Mouse (Mus musculus) liver, postnatal 0 days (tissue): Measurements from ENCODE around the gene Itfg2.
A peak's percentile ranks its signal among the peaks of the same experiment; 100 is the strongest.

Experiments used
- CTCF ChIP-seq: sonication (generic); IDR thresholded peaks from 2 replicates; pipeline ENCODE4 v1.5.1; 2016; ENCODE audit warnings: antibody characterized with exemption, low read depth
- EP300 ChIP-seq: IDR thresholded peaks from 2 replicates; pipeline ENCODE4 v1.6.1; 2016; ENCODE audit warnings: antibody characterized with exemption, low read depth, mild to moderate bottlenecking

- TF ChIP-seq EP300 = no peak
- TF ChIP-seq CTCF = peak; percentile 74
These were observed 21.2 kb upstream of the Itfg2 start for GRCm38 (mm10) chr6:128445761-128446535.
